Mouse (Mus musculus) cortical plate, adult 2 months (tissue): ENCODE measurements around the gene Napsa. TPM values are rescaled to one million over a fixed set of nuclear protein-coding genes. Genes with fewer than 3 reads are reported as not detected.

Source experiments
- H3K27ac ChIP-seq: fragments of 200-500 bp; 2 replicates; pipeline ENCODE4 v1.5.1; 2012; ENCODE audit warnings: low read length, control low read depth, inconsistent platforms; ENCODE audit not compliant: insufficient read depth
- H3K4me1 ChIP-seq: fragments of 200-500 bp; 2 replicates; pipeline ENCODE4 v1.6.1; 2011; ENCODE audit warnings: low read length; ENCODE audit not compliant: control insufficient read depth, insufficient read depth
- H3K4me3 ChIP-seq: fragments of 200-500 bp; 2 replicates; pipeline ENCODE4 v1.5.1; 2011; ENCODE audit warnings: mild to moderate bottlenecking, low read length, control low read depth; ENCODE audit not compliant: insufficient read depth
- CTCF ChIP-seq: fragments of 200-500 bp; IDR thresholded peaks from 2 replicates; pipeline ENCODE4 v1.5.1; 2011; ENCODE audit warnings: mild to moderate bottlenecking, control low read depth, low read length; ENCODE audit not compliant: insufficient read depth; ENCODE audit errors: extremely low read depth
- POLR2A ChIP-seq: fragments of 200-500 bp; IDR thresholded peaks from 2 replicates; pipeline ENCODE4 v1.6.1; 2011; ENCODE audit warnings: mild to moderate bottlenecking, low read length, control low read depth; ENCODE audit not compliant: insufficient read depth; ENCODE audit errors: extremely low read depth
- polyA plus RNA-seq: library from polyadenylated mRNA; depleted of rRNA; stranded (reverse); fragments of >200 nt; gene quantifications from 2 replicates; pipeline ENCODE4 v1.2.3, GENCODE M21; 2012; rRNA removed

Napsa gene
- polyA plus RNA-seq, 1 experiment, result 0.61 TPM

DNA sequence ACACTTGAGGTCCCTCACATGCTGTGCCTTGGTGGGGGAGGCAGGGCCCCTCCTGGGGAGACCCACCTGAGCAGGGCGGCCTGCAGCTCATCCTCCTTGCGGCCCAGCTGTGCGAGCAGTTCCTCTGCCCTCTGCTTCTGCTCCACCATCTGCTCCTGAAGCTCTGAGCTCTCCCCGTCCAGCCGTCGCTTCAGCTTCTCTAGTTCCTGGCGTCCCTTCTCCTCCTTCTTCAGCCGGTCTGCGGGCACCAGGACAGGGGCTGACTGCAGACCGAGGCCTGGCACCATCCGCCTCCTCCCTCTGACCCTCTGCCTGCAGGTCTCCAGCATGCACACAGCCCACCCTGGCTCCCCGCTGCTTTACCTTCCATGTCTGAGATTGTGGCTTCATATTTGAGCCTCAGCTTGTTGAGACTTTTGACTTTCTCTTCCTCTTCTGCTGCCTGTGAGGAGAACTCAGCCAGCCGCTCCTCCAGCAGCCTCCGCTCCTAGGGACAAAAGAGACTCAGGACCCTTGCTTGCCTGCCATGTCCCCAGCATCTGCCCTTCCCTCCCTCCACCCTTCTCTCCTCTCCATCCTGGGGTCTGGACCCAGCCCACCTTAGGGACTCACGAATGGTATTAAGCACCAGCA, 56.3 kb downstream of the Napsa start:
- TF ChIP-seq POLR2A (no peak), CTCF (no peak)
- H3K27ac ChIP-seq, result no peak overlapping the region
- no peak overlapping the region for H3K4me3 ChIP-seq
- H3K4me1 ChIP-seq, result no peaks in the 10 kb centered on the region

DNA sequence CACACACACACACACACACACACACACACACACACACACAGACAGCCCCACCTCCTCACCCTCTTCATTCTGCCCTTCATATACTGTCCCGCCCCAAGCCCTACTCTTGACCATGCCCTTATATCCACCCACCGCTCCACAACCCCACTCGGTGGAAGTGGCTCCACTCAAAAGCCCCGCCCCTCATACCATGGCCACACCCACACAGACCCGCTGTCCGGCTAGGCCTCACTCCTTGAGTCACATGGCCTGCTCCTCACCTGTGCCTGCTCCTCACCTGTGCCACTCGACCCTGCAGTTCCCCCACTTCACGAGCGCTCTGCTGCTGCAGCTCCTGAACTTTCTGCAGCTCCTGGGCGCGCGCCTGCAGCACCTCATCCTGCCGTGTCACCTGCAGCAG, 58.3 kb downstream of the Napsa start:
- Histone ChIP-seq H3K4me3 (no peak overlapping the region), H3K4me1 (no peaks in the 10 kb centered on the region), H3K27ac (no peak overlapping the region)
- TF ChIP-seq CTCF, result no peak
- TF ChIP-seq POLR2A, result no peak

DNA sequence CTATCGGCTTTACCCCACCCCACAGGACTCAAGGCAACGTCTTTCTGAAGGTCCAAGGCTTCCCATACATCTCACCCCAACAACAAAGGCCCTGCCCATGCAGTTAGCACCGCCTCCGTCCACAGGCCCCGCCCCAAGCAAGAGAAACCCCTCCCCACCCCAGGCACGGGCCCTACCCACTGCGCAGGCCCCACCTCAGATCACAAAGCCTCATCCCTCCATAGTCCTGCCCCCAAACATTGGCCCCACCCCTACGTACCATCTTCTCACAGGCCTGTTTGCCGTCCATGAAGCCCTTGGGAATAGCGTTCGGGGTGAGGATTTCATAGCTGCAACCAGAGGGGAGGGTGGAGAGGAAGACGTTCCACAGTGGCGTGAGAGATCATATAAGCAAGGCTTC, 60.5 kb downstream of the Napsa start:
- Histone ChIP-seq H3K4me1 (no peaks in the 10 kb centered on the region; the same call in 1 of the 2 replicates), H3K27ac (no peak overlapping the region), H3K4me3 (no peak overlapping the region)
- TF ChIP-seq CTCF (no peak), POLR2A (no peak)

GRCm38 (mm10) chr7:44633407-44633806, 61.2 kb downstream of the Napsa start:
- no peak overlapping the region for H3K27ac ChIP-seq

More at GRCm38 (mm10) chr7:44633407-44633806, 61.2 kb downstream of the Napsa start:
- H3K4me1 ChIP-seq, result no peaks in the 10 kb centered on the region; the same call in 1 of the 2 replicates
- TF ChIP-seq CTCF, result 0 out of 2 replicates have a peak, but pooled peaks have one; percentile 4
- no peak for TF ChIP-seq POLR2A
- no peak overlapping the region for H3K4me3 ChIP-seq

Other genes with a start within 250 kb of the Napsa start
- gene Syt3, start 188.3 kb upstream of the Napsa start, polyA plus RNA-seq, result 70.2 and 74.0 TPM in 2 replicates
- gene 1700008O03Rik, start 186.6 kb upstream of the Napsa start, polyA plus RNA-seq, result 3.7 and 4.3 TPM in 2 replicates
- 190 and 192 TPM in 2 replicates for gene Lrrc4b, start 143.4 kb upstream of the Napsa start, polyA plus RNA-seq
- 8.2 and 8.7 TPM in 2 replicates for gene Aspdh, start 107.0 kb upstream of the Napsa start, polyA plus RNA-seq
- gene Josd2, start 104.4 kb upstream of the Napsa start, polyA plus RNA-seq, result 232 and 256 TPM in 2 replicates
- gene Emc10, start 75.9 kb upstream of the Napsa start, polyA plus RNA-seq, result 297 and 308 TPM in 2 replicates
- gene Fam71e1, start 75.8 kb upstream of the Napsa start, polyA plus RNA-seq, result 27.0 and 29.4 TPM in 2 replicates
- gene Mybpc2, start 47.7 kb upstream of the Napsa start, polyA plus RNA-seq, result 0.04 and 0.06 TPM in 2 replicates
- gene Spib, start 40.3 kb upstream of the Napsa start, polyA plus RNA-seq, result 0.08 and 0.27 TPM in 2 replicates
- gene Pold1, start 23.5 kb upstream of the Napsa start, polyA plus RNA-seq, result 11.1 and 11.6 TPM in 2 replicates
- gene Nr1h2, start 18.4 kb upstream of the Napsa start, polyA plus RNA-seq, result 89.5 and 89.6 TPM in 2 replicates
- gene Kcnc3, start 18.3 kb downstream of the Napsa start, polyA plus RNA-seq, result 54.9 and 62.0 TPM in 2 replicates
- gene Myh14, start 98.5 kb downstream of the Napsa start, polyA plus RNA-seq, result 15.9 and 17.4 TPM in 2 replicates
- not detected in 2 replicates for gene Izumo2, start 136.4 kb downstream of the Napsa start, polyA plus RNA-seq
- gene Vrk3, start 176.0 kb downstream of the Napsa start, polyA plus RNA-seq, result 32.6 and 35.7 TPM in 2 replicates
- 0.40 TPM in 2 replicates for gene Zfp473, start 178.7 kb downstream of the Napsa start, polyA plus RNA-seq
- gene Nup62, start 243.7 kb downstream of the Napsa start, polyA plus RNA-seq, result 28.8 and 29.6 TPM in 2 replicates
- gene Il4i1, start 244.0 kb downstream of the Napsa start, polyA plus RNA-seq, result 1.9 and 2.3 TPM in 2 replicates
- 15.9 and 17.5 TPM in 2 replicates for gene Atf5, start 244.3 kb downstream of the Napsa start, polyA plus RNA-seq